Mouse (Mus musculus): ENCODE results near the gene Grap2. TPM values are rescaled to one million over a fixed set of nuclear protein-coding genes. Genes with fewer than 3 reads are reported as not detected.

The Grap2 gene
- polyA plus RNA-seq, 1 experiment from 2014 or later: 3.0 TPM

DNA sequence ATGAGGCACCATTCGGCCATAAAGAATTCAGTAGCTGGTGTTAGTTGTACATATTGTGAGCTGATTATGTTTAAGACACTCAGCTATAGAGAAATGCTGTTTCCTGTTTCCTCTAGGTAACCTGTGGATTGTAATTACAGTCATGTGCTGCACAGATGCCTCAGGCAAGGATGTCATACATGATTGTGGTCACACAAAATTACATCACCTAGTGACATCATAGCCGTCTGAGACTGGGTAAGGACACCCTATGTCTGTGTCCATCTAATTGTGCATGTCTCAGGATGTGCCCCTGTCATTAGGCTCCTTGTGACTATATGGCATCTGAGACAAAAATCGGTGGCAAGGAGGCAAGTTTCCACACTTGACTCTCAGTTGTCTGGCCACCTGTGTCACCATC, 9.9 kb upstream of the Grap2 start:
- H3K36me3 ChIP-seq (ENCODE audit: control insufficient read depth, insufficient read depth, low read length): no peaks in the 10 kb centered on the region
- no peak overlapping the region for H3K4me2 ChIP-seq (replicated peaks; ENCODE audit: low read depth, low read length)
- no peaks in the 10 kb centered on the region for H3K27me3 ChIP-seq (ENCODE audit: control insufficient read depth, insufficient read depth, low read length)
- WGBS: 87% methylated on average over 3 of the region's 3 CpGs
- H3K4me1 ChIP-seq (replicated peaks; ENCODE audit: control insufficient read depth, insufficient read depth, low read length): no peaks in the 10 kb centered on the region
- no peaks in the 10 kb centered on the region for H3K9me3 ChIP-seq (ENCODE audit: control insufficient read depth, low read length)
- no peak for ATAC-seq (ENCODE audit: low FRiP score)
- H3K27ac ChIP-seq (ENCODE audit: low read depth, low read length): no peak overlapping the region
- no peak overlapping the region for H3K9ac ChIP-seq (ENCODE audit: low read depth, low read length)
- DNase-seq (ENCODE audit: low spot score): no peak
- H3K4me3 ChIP-seq (ENCODE audit: low read depth, low read length): no peak overlapping the region

- ATAC-seq (ENCODE audit: low FRiP score) (no peak), DNase-seq (ENCODE audit: low spot score) (no peak)
- Histone ChIP-seq H3K27me3 (ENCODE audit: control insufficient read depth, insufficient read depth, low read length) (no peaks in the 10 kb centered on the region), H3K4me2 (replicated peaks; ENCODE audit: low read depth, low read length) (no peak overlapping the region), H3K9me3 (ENCODE audit: control insufficient read depth, low read length) (no peaks in the 10 kb centered on the region), H3K27ac (ENCODE audit: low read depth, low read length) (no peak overlapping the region), H3K36me3 (ENCODE audit: control insufficient read depth, insufficient read depth, low read length) (no peaks in the 10 kb centered on the region), H3K4me3 (ENCODE audit: low read depth, low read length) (no peak overlapping the region), H3K9ac (ENCODE audit: low read depth, low read length) (no peak overlapping the region), H3K4me1 (replicated peaks; ENCODE audit: control insufficient read depth, insufficient read depth, low read length) (no peaks in the 10 kb centered on the region)
- WGBS: 86% methylated on average over 6 of the region's 6 CpGs
Observed at GRCm38 (mm10) chr15:80563634-80564208, 8.7 kb upstream of the Grap2 start.

- ATAC-seq (ENCODE audit: low FRiP score): no peak
- 82% methylated on average over 19 of the region's 19 CpGs for whole genome bisulfite sequencing
Observed at GRCm38 (mm10) chr15:80565106-80565665, 7.2 kb upstream of the Grap2 start, which contains the start of gene Enthd1. Gene Enthd1, minus strand, starts transcription at chr15:80565156.

DNA sequence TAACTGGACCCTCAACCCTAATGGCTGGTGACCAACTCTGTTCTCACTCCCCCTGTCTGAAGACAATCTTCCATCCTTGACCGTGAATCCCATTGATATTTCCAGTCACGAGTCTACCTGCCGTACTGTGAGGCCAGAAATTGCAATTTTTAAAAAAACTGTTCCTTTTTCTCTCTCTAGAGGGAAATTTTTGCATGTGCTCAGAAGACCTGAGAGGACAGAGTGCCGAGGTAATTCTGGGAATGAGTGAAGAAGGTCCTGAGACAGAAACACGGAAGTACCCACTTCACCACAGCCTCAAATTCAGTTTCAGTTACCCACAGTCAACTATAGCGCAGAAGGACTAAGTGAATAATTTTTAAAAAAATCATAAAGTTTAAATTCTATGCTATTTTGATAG, 5.7 kb upstream of the Grap2 start:
- no peaks in the 10 kb centered on the region for H3K4me1 ChIP-seq (replicated peaks; ENCODE audit: control insufficient read depth, insufficient read depth, low read length)
- no peak for ATAC-seq (ENCODE audit: low FRiP score)

More at GRCm38 (mm10) chr15:80565106-80565665, 7.2 kb upstream of the Grap2 start, which contains the start of gene Enthd1:
- Histone ChIP-seq H3K4me1 (replicated peaks; ENCODE audit: control insufficient read depth, insufficient read depth, low read length) (no peaks in the 10 kb centered on the region), H3K27me3 (ENCODE audit: control insufficient read depth, insufficient read depth, low read length) (no peaks in the 10 kb centered on the region), H3K36me3 (ENCODE audit: control insufficient read depth, insufficient read depth, low read length) (no peaks in the 10 kb centered on the region), H3K4me2 (replicated peaks; ENCODE audit: low read depth, low read length) (no peak within 1 kb of the TSS), H3K4me3 (ENCODE audit: low read depth, low read length) (no peak within 1 kb of the TSS), H3K9ac (ENCODE audit: low read depth, low read length) (no peak within 1 kb of the TSS), H3K27ac (ENCODE audit: low read depth, low read length) (no peak within 1 kb of the TSS), H3K9me3 (ENCODE audit: control insufficient read depth, low read length) (no peaks in the 10 kb centered on the region)
- no peak for DNase-seq (ENCODE audit: low spot score)

DNA sequence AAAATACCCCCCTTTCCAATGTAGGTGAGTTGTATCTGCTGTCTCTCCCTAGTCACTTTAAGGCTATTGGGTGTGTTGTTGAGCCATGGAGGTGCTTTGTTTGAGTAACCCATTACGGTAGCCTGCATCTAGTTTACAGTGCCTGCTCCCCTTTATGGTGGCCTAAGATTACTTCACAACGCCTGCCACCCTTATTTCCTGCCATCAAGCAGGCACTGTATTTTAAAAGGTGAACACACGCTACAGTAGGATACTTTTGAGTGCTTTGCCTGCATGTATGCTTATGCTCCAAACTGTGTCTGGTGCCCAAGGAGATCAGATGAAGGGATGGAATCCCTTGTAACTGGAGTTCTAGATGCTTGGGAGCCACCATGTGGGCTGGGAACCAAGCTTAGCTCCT, 5.3 kb upstream of the Grap2 start:
- no peak for DNase-seq (ENCODE audit: low spot score)
- no peak overlapping the region for H3K4me3 ChIP-seq (ENCODE audit: low read depth, low read length)
- no peak overlapping the region for H3K27ac ChIP-seq (ENCODE audit: low read depth, low read length)
- ATAC-seq (ENCODE audit: low FRiP score): no peak
- no peak overlapping the region for H3K4me2 ChIP-seq (replicated peaks; ENCODE audit: low read depth, low read length)
- H3K36me3 ChIP-seq (ENCODE audit: control insufficient read depth, insufficient read depth, low read length): no peaks in the 10 kb centered on the region
- 94% methylated on average over 3 of the region's 3 CpGs for WGBS
- H3K9ac ChIP-seq (ENCODE audit: low read depth, low read length): no peak overlapping the region
- no peaks in the 10 kb centered on the region for H3K4me1 ChIP-seq (replicated peaks; ENCODE audit: control insufficient read depth, insufficient read depth, low read length)
- no peaks in the 10 kb centered on the region for H3K27me3 ChIP-seq (ENCODE audit: control insufficient read depth, insufficient read depth, low read length)
- no peaks in the 10 kb centered on the region for H3K9me3 ChIP-seq (ENCODE audit: control insufficient read depth, low read length)

More for the DNA sequence above, 5.7 kb upstream of the Grap2 start:
- no peaks in the 10 kb centered on the region for H3K9me3 ChIP-seq (ENCODE audit: control insufficient read depth, low read length)
- DNase-seq (ENCODE audit: low spot score): no peak
- no peak overlapping the region for H3K27ac ChIP-seq (ENCODE audit: low read depth, low read length)
- H3K9ac ChIP-seq (ENCODE audit: low read depth, low read length): no peak overlapping the region
- 96% methylated on average over 6 of the region's 6 CpGs for WGBS
- H3K4me3 ChIP-seq (ENCODE audit: low read depth, low read length): no peak overlapping the region
- no peak overlapping the region for H3K4me2 ChIP-seq (replicated peaks; ENCODE audit: low read depth, low read length)
- no peaks in the 10 kb centered on the region for H3K36me3 ChIP-seq (ENCODE audit: control insufficient read depth, insufficient read depth, low read length)
- no peaks in the 10 kb centered on the region for H3K27me3 ChIP-seq (ENCODE audit: control insufficient read depth, insufficient read depth, low read length)

DNA sequence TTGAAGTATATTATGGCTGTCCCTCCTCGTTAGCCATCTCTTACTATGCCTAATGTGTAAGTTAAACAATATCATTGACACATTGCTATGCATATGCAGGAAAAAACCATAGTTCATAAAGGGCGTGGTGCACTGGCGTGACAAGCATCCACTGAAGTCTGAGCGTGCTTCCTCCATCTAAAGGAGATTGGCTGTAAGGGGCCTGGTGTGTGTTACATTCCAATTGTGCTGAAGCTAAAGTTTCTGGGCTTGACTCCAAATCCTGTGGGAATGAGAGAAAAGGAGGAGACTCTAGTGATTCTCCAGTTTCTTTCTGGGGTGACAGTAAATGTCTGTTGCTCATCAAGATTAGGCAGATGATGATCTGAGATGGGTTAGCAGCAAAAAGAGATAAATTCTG, 4.7 kb upstream of the Grap2 start:
- no peak overlapping the region for H3K9ac ChIP-seq (ENCODE audit: low read depth, low read length)
- H3K27ac ChIP-seq (ENCODE audit: low read depth, low read length): no peak overlapping the region
- H3K9me3 ChIP-seq (ENCODE audit: control insufficient read depth, low read length): no peaks in the 10 kb centered on the region
- no peaks in the 10 kb centered on the region for H3K36me3 ChIP-seq (ENCODE audit: control insufficient read depth, insufficient read depth, low read length)
- no peaks in the 10 kb centered on the region for H3K4me1 ChIP-seq (replicated peaks; ENCODE audit: control insufficient read depth, insufficient read depth, low read length)
- no peaks in the 10 kb centered on the region for H3K27me3 ChIP-seq (ENCODE audit: control insufficient read depth, insufficient read depth, low read length)
- DNase-seq (ENCODE audit: low spot score) (no peak), ATAC-seq (ENCODE audit: low FRiP score) (no peak)
- WGBS: 81% methylated on average over 4 of the region's 4 CpGs
- no peak overlapping the region for H3K4me3 ChIP-seq (ENCODE audit: low read depth, low read length)
- H3K4me2 ChIP-seq (replicated peaks; ENCODE audit: low read depth, low read length): no peak overlapping the region

DNA sequence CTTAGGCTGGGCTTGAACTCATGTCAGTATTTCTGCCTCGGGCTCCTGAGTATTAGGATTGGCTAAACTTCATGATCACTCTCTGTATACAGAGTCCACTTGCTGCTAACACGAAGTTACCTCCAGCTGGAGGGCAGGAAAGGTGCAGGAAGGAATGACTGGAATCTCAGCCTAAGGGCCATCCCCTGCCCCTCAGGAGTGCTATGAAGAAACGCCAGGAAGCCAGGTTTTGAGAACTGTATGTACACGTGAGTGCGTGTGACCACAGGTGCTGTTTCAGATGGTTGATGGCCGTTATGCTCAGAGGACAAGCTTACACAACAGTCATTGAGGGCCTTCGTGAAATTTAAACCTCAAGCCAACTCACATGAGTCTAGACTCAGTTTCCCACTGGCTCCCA, 3.2 kb upstream of the Grap2 start:
- Histone ChIP-seq H3K4me2 (replicated peaks; ENCODE audit: low read depth, low read length) (no peak overlapping the region), H3K4me1 (replicated peaks; ENCODE audit: control insufficient read depth, insufficient read depth, low read length) (no peaks in the 10 kb centered on the region), H3K27me3 (ENCODE audit: control insufficient read depth, insufficient read depth, low read length) (no peaks in the 10 kb centered on the region), H3K9me3 (ENCODE audit: control insufficient read depth, low read length) (no peaks in the 10 kb centered on the region), H3K27ac (ENCODE audit: low read depth, low read length) (no peak overlapping the region), H3K36me3 (ENCODE audit: control insufficient read depth, insufficient read depth, low read length) (no peaks in the 10 kb centered on the region), H3K4me3 (ENCODE audit: low read depth, low read length) (no peak overlapping the region), H3K9ac (ENCODE audit: low read depth, low read length) (no peak overlapping the region)
- 83% methylated on average over 7 of the region's 7 CpGs for WGBS
- DNase-seq (ENCODE audit: low spot score) (no peak), ATAC-seq (ENCODE audit: low FRiP score) (no peak)

DNA sequence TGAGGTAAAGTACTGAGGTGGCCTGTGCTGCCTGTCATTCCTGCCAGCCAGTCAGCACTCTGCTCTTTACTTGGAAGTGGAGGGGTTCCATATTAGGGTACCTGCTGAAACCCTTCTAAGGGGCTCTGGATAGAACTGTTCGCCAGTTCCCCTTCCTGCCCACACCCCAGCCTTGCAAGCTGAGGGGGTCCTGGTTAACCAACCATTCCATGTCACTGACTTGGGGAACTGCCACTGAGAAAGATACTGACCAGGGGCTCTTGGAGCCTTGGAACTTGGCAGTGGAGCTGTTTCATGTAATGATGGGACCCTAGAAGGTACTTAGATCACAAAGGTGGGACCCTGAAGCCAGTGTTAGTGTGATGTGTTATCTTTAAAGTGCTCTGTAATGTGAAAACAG, 2.2 kb upstream of the Grap2 start:
- Histone ChIP-seq H3K4me3 (ENCODE audit: low read depth, low read length) (no peak overlapping the region), H3K4me1 (replicated peaks; ENCODE audit: control insufficient read depth, insufficient read depth, low read length) (no peaks in the 10 kb centered on the region), H3K4me2 (replicated peaks; ENCODE audit: low read depth, low read length) (no peak overlapping the region), H3K36me3 (ENCODE audit: control insufficient read depth, insufficient read depth, low read length) (no peaks in the 10 kb centered on the region), H3K9ac (ENCODE audit: low read depth, low read length) (no peak overlapping the region), H3K27ac (ENCODE audit: low read depth, low read length) (no peak overlapping the region), H3K9me3 (ENCODE audit: control insufficient read depth, low read length) (no peaks in the 10 kb centered on the region), H3K27me3 (ENCODE audit: control insufficient read depth, insufficient read depth, low read length) (no peaks in the 10 kb centered on the region)
- 88% methylated on average over 1 of the region's 1 CpGs for WGBS
- no peak for ATAC-seq (ENCODE audit: low FRiP score)
- DNase-seq (ENCODE audit: low spot score): no peak

DNA sequence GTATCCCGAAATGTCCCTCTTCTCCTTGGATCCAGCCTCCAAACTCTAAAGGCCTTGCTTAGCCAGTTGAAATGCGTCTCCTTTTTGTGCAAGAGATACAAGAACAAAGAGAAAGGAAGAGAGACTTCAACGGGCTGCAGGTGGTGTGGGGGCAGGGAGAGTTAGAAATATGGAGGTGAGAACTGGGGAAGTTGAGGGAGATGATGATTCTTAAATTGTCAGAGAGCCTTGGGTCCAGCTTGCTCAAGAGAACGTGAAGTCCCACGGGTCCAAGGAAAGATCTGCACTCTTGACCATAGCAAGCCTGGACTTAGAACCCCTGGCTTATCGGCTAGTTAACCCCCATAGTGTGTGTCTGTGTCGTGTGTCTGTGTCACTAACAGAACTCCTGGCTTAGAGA, 783 bp upstream of the Grap2 start:
- Histone ChIP-seq H3K4me1 (replicated peaks; ENCODE audit: control insufficient read depth, insufficient read depth, low read length) (no peaks in the 10 kb centered on the region), H3K27me3 (ENCODE audit: control insufficient read depth, insufficient read depth, low read length) (no peaks in the 10 kb centered on the region), H3K4me2 (replicated peaks; ENCODE audit: low read depth, low read length) (no peak overlapping the region), H3K36me3 (ENCODE audit: control insufficient read depth, insufficient read depth, low read length) (no peaks in the 10 kb centered on the region), H3K4me3 (ENCODE audit: low read depth, low read length) (no peak overlapping the region), H3K9ac (ENCODE audit: low read depth, low read length) (no peak overlapping the region), H3K27ac (ENCODE audit: low read depth, low read length) (no peak overlapping the region), H3K9me3 (ENCODE audit: control insufficient read depth, low read length) (no peaks in the 10 kb centered on the region)
- WGBS: 75% methylated on average over 7 of the region's 7 CpGs
- DNase-seq (ENCODE audit: low spot score) (no peak), ATAC-seq (ENCODE audit: low FRiP score) (no peak)

All from hindbrain, embryonic 11.5 days (tissue).